Mouse (Mus musculus) frontal cortex, adult (tissue): ENCODE results near the gene Pex19.
A peak's percentile ranks its signal among the peaks of the same experiment; 100 is the strongest.

ENCODE experiments used
- ATAC-seq: cut with Nextera tagmentation; 2 replicates; pipeline ENCODE4 v1.9.2; 2017; ENCODE audit warnings: mild to moderate bottlenecking, moderate library complexity, mixed read lengths; ENCODE audit not compliant: low TSS enrichment

Pex19 gene

DNA sequence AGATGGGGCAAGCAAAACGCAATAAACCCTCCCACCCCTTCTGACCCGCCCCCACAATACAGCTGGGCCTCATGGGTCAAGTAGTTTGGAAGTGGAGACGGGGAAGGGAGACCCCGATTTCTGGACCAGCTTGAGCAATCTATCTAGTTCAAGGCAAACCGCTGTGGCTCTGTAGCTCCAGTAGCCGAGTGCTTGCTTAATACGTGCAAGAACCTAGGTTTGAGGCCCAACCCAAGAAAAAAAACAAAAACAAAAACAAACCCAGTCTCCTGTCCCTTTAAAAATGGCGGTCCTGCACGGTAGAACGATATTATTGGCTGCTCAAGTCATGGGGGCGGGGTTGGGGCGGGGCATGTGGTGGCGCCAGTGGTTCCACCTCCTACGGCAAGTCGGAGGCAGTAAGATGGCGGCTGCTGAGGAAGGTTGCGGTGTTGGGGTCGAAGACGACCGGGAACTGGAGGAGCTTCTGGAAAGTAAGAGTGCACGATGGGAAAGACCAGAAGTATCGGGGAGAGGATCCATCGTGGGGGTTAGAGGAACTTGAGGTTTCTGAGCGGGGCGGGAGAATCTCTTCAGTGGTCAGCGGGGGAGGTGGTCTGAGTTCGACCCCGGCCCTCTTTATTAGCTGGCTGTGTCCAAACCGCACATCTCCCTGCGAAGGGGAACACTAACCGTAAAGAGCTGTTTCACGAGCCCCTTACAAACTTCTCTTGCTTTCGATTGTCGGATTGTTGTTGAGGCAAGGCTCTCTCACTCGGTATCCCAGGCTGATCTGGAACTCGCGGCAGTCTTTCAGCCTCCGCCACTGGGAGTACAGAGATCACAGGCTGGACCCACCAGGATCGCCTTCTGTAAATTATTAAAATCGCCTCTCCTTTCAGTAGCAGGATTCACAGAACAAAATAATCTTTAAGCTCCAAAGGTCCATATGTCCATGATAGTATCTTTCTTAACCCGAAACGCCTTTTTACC is at the start of gene Pex19:
Pex19 (plus strand) TSS at position 380 of the 972 bp plus-strand sequence.
- peak; percentile 93 for ATAC-seq

DNA sequence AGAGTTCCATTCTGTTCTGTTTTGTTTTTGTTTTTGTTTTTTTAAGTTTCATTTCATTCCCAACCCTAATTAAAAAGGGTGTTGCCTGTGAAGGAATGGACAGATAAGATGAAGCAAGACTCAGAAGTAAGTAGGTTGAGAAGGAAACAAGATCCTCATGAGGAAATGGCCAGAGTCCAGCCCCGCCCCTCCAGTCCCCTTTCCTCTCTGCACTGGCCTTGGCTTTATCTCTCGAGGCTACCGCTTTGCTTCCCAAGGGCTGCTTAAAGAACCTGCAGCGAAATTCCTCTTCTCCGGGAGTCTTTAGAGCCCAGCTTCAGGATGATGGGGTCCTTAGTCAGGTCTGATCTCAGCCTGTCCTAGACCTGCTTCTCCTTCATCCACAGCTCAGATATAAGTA is 48.6 kb upstream of the Pex19 start:
- ATAC-seq = no peak

DNA sequence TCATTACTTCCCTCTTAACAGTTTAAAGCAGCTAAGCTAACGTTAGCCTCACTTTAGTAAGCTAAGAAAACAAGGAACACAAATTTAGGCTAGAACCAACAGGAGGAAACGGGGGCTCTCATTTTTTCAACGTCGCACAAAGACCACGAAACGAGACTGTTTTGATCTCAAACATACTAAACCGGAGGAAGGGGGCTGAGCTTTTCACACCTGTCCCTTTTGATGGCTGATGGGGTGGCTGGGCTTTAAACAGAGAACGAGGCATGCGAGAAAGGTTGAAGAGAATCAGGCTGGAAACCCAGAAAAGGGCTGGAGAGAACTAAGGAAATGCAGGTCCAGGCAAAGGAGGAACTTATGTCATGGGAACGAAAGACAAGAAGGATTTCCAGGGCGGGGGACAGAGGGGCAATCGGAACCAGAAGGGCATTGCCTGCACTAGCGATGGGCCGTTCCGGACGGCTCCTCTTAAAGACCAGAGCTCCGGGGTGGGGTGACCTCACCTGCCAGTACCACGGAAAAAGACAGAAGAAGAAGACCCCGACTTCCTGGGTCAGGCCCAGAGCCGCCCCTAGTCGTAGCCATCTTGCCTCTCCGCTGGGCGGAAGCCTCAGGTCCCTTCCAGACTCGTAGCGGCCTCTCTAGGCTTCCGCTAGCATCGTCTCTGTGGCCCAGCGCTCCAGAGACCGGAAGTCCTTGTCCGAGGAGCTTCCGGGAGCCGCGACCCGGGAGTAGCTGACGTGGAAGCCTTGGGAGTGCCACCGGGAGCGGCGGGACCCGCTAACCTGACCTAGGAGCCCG is 44.3 kb upstream of the Pex19 start, which contains the start of the genes Copa and Ncstn:
Copa (plus strand) TSS at position 429 of the 798 bp plus-strand sequence.
Ncstn (minus strand) TSS at position 695 of the 798 bp plus-strand sequence.
- ATAC-seq = peak; percentile 99

DNA sequence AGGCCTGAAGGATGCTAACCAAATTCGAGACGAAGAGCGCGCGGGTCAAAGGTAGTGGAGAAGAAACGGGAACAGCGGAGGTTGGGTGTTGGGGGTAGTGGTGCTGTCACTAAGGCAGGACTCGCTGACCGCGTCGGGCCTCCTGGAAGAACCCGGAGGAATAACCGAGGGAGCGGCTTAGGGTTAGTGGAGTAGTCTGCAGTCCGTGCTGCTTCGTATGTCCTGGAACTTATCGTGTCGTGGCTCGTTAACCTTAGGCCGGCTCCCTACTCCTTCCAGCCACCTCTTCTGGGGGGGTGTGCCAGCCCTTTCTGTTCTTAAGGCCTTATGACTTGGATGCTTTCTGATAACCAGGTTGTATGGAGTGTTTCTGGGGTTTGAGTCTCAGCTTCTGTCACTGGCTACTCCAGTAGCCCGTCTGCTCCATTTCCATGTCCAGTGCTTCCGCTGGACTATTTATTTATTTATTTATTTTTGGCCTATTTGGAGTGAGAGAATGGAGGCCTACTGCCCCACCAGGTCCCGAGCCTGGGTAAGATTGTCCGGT is 43.6 kb upstream of the Pex19 start:
- peak; percentile 51 for ATAC-seq

DNA sequence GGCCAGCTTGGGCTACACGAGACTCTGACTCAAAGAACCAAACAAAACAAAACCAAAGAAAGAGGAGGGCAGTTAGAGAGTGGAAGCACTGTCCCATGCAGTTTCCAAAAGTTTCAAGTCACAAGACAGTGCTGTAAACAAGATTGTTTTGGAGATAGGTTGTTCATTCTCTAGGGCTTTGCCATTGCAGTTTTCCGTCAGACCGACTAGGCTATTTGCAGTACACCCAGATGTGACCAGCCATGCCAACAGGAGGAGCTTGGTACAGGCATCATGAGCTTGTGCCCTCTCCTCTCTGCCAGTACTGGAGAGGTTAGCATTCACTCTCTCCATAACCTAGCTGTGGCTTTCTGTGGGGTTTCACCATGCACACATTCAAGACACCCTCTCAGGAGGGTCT is 33.0 kb upstream of the Pex19 start:
- no peak for ATAC-seq

DNA sequence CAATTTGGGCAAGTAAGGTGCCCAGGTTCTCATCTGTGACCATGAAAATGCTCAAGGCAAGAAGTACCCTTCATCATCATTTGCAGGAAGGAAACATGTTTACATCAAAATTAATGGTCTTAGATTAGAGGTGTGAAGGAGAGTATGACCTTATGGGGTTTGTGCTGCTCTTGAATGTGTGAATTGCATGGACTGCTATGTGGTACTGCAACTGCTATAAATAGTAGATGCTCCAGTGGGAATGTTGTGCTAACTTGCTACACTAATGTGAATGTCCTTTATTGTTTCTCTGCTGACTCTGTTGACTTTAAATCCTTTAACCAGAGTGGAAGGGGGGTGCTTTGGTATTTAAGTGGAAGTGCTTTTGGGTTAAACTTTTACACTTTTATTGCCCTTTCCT is 32.3 kb upstream of the Pex19 start:
- ATAC-seq = no peak

DNA sequence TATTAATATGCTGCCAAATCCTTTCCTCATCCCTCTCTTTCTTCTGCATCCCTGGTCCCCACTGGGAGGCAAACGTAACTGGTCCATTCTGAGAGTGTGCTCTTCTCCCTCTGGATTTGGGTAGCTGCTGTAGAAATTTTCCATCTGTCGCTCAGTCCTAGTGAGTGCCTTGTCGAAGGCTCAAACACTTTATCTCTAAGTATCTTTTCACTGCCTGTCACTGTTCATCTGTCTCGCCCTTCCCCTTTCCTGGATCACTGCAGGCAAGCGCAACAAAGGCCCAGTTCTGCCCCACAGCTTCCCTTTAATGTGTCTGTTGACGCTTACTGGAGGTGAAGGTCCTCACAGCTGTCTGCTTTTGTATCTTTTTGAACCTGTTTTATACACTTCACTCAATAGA is 31.4 kb upstream of the Pex19 start:
- no peak for ATAC-seq

DNA sequence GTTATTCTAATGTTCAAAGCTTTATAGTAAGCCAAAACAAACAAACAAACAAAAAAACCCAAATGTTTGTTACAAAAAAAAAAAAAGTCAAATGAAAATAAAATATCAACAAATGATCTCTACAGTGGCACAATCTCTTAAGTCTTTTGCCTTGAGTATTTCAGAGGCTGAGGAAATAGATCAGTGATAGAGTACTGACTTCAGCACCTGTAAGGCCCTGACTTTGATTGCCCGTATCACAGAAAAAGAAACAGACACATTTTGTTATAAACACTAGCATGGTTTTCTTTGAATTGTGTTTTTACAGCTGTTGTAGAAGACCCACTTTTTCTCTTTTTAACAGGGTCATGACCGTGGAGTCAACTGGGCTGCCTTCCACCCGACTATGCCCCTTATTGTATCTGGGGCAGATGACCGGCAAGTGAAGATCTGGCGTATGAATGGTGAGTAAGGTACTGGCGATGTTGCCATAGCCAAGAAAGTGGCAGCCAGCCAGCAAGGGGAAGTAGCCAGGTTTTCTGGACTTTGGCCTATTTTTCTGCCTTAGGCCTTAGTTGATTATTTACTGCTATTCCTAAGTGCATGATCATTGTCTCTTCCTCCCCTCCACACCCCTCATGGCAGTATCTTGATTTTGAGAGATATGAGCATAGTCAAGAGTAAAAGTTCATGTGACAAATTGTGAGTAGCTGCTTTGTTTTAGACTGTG is 27.1 kb upstream of the Pex19 start:
- no peak for ATAC-seq

DNA sequence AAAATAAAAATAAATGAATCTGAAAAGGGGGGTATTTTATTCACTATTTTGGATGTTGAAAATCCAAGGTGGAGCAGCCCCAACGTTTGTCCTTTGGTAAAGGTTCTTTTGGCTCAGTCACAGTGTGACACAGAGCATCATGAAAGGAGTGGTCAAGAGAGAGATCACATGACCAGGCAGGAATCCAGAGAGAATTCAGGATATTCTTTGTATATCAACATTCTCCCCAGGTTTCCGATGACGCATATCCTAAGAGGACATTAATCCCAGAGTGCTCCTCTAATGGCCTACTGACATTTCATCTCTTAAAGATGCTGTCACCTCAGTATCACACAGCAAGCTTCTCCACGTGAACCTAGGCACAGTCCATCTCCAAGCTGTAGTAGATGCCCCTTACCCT is 22.9 kb upstream of the Pex19 start:
- ATAC-seq = no peak

DNA sequence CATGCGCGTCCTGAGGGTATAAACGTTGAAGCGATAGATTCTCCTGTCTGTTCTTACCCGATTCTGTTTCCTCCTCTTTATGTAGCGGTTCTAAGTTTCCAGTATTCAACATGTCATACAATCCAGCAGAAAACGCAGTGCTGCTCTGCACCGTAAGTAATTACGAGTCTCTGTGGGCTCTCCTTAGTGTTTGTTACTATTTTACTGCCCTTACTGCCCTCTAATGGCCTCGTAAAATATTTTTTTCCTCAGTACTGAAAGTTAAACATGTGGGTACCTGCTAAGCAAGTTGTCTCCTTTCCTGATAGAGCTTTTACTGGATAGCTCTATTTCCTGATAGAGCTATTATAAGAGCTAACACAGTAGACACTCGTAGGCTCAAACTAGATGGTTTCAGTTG is 21.5 kb upstream of the Pex19 start:
- no peak for ATAC-seq

DNA sequence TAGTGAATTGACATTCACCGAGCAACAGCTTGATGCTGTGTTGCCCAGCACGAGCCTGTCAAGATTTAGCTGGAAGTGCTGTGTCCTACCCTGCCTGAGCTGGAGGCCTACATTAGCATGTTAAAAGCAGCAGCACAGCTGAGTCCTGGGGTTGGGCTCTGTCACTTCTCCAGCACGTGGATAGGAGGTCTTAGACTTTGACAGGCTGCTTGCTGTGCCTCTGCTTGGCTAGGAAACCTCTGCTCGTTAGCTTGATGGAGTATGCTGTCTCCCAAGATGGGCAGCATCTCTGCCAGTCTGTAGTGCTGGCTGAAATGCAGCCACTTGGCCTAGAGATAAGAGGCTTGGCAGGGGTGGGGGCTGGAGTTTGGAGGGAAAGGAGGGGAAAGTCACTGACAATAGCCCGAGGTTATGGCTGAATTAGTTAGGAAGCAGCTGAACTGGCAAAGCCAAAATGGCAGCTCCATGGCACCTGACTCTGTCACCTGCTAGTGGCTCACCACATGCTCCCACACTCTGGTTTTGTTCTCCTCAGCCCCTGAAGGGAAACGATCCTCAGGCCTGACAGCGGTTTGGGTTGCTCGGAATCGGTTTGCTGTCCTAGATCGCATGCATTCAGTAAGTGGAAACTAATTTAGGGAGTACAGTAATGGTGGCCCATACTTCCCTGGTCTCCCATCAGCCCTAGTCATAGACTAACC is 18.6 kb upstream of the Pex19 start:
- no peak for ATAC-seq

DNA sequence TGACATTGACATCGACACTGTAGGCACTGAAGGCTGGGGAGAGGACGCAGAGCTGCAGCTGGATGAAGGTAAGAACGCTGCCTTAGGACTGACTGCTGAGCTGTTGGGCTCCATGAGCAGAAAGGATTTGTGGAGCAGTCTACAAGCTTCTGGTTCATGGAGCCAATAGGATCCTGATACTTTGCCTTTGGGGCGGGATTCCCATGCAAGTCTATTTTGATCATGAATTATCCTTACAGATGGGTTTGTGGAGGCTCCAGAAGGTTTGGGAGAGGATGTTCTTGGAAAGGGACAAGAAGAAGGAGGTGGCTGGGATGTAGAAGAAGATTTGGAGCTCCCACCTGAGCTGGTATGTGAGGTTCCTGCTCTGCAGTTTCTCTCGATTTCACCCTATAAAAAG is 9.6 kb upstream of the Pex19 start:
- peak; percentile 78 for ATAC-seq

DNA sequence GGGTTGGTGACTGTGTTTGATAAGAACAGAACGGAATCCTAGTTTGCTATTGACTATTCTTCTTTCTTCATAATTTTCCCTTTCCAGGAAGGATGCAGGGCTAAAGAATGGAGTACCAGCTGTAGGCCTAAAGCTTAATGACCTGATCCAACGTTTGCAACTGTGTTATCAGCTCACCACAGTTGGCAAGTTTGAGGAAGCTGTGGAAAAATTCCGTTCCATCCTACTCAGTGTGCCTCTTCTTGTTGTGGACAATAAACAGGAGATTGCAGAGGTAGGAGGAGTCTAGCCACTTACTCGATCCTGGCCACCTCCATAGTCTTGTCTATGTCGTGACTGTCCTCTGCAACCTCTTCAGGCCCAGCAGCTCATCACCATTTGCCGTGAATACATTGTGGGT is 7.5 kb upstream of the Pex19 start:
- ATAC-seq = no peak

DNA sequence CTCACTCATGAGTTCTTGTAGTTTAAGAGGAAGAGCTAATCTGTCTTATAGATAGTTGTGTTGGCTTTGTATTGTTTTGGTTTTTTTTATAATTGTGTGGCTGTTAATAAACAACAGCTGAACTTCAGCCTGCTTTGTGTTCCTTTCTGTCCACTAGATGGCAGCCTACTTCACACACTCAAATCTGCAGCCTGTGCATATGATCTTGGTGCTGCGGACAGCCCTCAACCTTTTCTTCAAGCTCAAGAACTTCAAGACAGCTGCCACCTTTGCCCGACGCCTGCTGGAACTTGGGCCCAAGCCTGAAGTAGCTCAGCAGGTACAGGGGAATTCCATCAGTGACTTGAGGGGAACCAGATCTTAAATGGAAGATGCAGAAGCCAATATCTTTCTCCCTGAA is 6.8 kb upstream of the Pex19 start:
- 0 out of 2 replicates have a peak, but pooled peaks have one; percentile 68 for ATAC-seq

DNA sequence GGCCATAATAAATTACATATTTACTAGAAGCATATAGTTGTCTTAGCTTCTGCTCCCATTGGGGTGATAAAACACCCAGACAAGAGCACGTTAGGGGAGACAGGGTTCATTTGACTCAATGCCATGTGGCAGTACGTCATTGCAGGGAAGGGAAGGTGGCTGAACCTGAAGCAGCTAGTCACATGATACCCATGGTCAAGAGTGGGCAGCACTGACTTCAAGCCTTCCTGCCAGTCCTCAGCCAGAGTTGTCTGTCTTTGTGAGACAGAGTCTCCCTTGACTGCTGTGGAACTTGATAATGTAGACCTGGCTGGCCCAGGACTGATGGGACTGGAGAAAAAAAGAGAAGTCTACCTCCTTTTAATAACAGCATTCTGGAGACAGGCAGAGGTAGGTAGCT is 3.9 kb upstream of the Pex19 start:
- ATAC-seq = no peak

DNA sequence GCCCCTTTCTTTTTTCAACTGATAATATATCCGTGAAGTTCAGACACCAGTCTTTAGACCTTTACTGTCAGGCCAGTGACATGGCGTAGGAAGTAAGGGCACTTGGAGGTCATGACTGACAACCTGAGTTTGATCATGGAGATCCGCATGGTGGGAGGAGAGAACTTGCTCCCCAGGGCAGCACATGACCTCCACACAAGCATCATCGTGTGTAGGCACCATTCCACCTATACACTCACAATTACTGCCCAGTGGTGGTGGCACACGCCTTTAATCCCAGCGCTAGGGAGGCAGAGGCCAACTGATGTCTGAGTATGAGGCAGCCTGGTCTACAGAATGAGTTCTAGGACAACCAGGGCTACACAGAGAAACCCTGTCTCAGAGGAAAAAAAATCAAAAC is 2.0 kb upstream of the Pex19 start:
- ATAC-seq = no peak

DNA sequence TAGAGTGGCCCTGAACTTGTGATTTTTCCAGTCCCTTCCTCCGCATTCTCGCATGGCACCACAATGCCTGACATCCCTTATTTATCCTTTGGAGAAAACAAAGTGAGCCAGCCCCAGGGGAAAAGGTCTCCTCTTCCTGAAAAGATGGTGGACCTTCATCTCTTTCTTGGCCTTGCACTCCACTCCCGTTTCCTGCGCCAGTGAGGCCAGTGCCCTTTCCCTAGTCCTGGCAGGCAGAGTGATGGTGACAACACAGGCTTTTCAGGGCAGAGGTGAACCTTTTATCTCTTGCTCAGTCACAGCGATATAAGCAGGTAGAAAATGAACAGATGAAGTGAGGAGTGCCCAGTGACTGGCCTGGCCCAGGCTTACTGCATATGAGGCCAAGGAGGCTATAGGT is 932 bp downstream of the Pex19 start:
- no peak for ATAC-seq

DNA sequence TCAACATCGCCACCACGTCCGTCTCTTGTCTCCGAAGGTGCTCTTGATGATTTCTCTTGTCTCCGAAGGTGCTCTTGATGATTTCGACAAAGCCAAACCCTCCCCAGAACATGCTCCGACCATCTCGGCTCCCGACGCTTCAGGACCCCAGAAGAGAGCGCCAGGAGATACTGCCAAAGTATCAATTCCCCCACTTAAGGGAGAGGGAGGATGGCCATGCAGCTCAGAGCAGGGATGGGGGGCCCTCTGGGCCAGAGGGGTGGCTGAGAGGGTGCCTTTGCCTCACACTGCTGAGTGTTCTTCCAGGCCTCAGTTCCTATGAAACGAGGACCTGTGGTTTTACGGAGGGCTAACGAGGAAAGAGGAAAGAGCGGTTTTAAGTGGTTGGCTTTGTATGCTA is 2.0 kb downstream of the Pex19 start:
- no peak for ATAC-seq

DNA sequence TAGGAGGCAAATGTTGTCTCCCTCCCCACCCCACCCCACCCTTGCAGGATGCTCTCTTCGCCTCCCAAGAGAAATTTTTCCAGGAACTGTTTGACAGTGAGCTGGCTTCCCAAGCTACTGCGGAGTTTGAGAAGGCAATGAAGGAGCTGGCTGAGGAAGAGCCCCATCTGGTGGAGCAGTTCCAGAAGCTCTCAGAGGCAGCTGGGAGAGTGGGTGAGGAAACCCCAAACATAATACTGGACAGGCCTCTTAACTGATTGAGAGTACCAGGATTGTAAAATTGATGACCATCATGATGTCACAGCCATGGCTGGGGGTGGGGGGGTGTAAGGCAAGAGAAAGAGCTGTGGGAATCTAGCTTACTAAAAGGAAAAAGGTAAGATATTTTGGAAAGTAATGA is 2.6 kb downstream of the Pex19 start:
- ATAC-seq = peak; percentile 49

DNA sequence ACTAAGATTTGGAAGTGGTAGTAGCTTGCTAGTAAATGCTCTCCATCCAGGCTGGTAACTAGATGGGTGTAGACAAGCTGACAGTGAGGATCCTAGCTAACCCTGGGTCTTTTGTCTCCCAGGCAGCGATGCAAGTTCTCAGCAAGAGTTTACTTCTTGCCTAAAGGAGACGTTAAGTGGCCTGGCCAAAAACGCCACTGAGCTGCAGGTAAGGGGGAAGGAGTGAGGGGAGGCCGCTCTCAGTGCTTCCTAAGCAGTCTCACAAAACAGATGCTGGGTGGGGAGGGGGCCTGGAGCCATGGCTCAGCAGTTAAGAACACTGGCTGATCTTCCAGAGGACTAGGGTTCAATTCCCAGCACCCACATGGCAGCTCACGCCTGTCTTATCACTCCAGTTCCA is 3.2 kb downstream of the Pex19 start:
- no peak for ATAC-seq

DNA sequence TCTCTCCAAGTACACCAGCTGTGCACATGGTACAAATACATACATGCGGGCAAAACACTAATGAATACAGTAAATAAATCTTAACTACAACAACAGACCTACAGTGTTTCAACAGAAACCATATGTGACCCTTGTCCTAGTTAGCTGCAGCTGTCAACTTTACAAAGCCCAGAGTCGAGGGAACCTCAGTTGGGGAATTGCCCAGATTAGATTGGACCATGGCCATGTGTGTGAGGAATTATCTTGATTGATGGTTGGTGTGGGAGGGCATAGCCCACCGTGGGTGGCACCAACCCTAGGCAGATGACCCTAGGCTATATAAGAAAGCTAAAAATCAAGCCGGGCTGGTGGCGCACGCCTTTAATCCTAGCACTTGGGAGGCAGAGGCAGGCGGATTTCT is 5.8 kb downstream of the Pex19 start:
- ATAC-seq = no peak
